Mouse (Mus musculus) liver, adult (tissue): Measurements from ENCODE around the gene Dcdc2b.

Experiments used
- GATA4 ChIP-seq: IDR thresholded peaks from 2 replicates; pipeline ENCODE4 v1.6.1; 2014; ENCODE audit warnings: mild to moderate bottlenecking, low read length; ENCODE audit not compliant: insufficient replicate concordance

The Dcdc2b gene

GRCm38 (mm10) chr4:129614093-129614492 lies at the start of gene Dcdc2b:
Gene Dcdc2b, minus strand, starts transcription at chr4:129614257.
- TF ChIP-seq GATA4 = no peak

- no peak for TF ChIP-seq GATA4
These were observed 48.3 kb upstream of the Dcdc2b start for GRCm38 (mm10) chr4:129662255-129662813.

GRCm38 (mm10) chr4:129661584-129661983 lies 47.5 kb upstream of the Dcdc2b start:
- TF ChIP-seq GATA4 = no peak

- TF ChIP-seq GATA4 = no peak
These were observed 40.7 kb upstream of the Dcdc2b start for GRCm38 (mm10) chr4:129654770-129655169.

- TF ChIP-seq GATA4 = no peak
These were observed 36.3 kb upstream of the Dcdc2b start for GRCm38 (mm10) chr4:129650359-129650758.

- no peak for TF ChIP-seq GATA4
These were observed 34.6 kb upstream of the Dcdc2b start for GRCm38 (mm10) chr4:129648656-129649055.

GRCm38 (mm10) chr4:129645204-129645603 lies 31.1 kb upstream of the Dcdc2b start:
- TF ChIP-seq GATA4 = no peak

- TF ChIP-seq GATA4 = no peak
These were observed 27.7 kb upstream of the Dcdc2b start for GRCm38 (mm10) chr4:129641756-129642155.

- no peak for TF ChIP-seq GATA4
These were observed 26.8 kb upstream of the Dcdc2b start, which contains the start of gene Txlna for GRCm38 (mm10) chr4:129640638-129641467. Gene Txlna, minus strand, starts transcription at chr4:129641065.

GRCm38 (mm10) chr4:129640101-129640637 lies 26.1 kb upstream of the Dcdc2b start:
- TF ChIP-seq GATA4 = no peak

- no peak for TF ChIP-seq GATA4
These were observed 25.2 kb upstream of the Dcdc2b start for GRCm38 (mm10) chr4:129639221-129639620.

- TF ChIP-seq GATA4 = no peak
These were observed 19.8 kb upstream of the Dcdc2b start for GRCm38 (mm10) chr4:129633852-129634251.

GRCm38 (mm10) chr4:129631867-129632266 lies 17.8 kb upstream of the Dcdc2b start:
- no peak for TF ChIP-seq GATA4

GRCm38 (mm10) chr4:129630944-129631343 lies 16.9 kb upstream of the Dcdc2b start:
- no peak for TF ChIP-seq GATA4

- TF ChIP-seq GATA4 = no peak
These were observed 12.0 kb upstream of the Dcdc2b start for GRCm38 (mm10) chr4:129626035-129626434.

GRCm38 (mm10) chr4:129625496-129625895 lies 11.4 kb upstream of the Dcdc2b start:
- TF ChIP-seq GATA4 = no peak
